Mouse (Mus musculus) cerebellum, adult 8-10 months (tissue): ENCODE data around the gene Urb2.

Experiments used
- DNase-seq: peaks from one replicate; pipeline ENCODE4 v3.0.0; 2022

Gene Urb2

DNA sequence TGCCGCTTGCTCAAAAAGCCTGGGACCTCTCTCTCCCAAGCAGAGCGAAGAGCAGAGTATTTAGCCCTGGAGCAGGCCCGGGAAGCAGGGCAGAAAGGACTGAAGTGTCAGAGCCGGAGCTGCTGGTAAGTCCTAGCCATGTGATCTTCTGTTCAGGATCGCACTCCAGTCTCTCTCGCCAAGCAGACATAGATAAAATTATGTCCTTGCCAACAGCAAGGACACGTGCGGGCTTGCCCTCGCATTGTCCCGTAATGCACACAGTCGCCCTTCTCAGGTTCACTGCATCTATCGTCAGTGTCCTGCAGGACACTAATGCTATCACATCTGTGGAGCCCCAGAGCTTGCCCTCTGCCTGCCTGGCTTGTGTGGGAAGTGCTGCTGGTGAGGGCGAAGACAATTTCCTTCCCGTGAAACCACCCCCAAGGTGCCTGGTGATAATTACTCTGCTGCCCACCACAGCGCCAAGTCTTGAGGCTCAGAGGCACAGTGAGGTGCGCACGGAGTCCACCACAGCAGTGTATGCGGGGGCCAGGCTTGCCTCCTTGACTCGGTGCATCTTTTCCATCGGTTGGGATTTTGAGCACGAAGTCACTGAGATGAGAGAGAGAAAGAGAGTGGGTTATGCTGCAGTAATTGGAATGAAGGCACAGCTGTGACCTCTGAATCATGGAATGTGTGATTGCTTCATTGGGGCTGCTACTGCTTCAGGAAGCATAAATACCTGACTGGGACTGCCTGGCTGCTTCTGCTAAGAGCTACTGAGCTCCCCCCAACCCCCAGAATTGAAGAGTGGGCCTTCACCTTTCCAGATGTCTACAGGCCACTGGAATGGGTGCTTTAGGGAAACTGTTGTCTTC is 59.4 kb downstream of the Urb2 start:
- DNase-seq: no peak

DNA sequence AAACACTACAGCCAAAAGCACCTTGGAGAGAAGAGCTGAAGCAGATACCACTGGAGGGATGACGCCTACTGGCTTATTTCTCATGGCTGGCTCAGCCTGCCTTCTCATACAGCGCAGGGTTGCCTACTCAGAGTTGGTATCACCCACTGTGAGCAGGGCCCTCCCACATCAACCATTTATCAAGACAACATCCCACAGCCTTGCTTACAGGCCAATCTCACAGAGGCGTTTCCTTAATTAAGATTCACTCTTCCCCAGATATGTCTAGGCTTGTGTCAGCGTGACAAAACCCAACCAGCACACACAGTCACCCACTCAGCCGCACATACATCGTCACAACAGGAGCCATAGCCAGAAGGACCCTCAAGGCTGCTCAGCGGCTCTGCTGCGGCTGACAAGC is 61.3 kb downstream of the Urb2 start:
- no peak for DNase-seq

DNA sequence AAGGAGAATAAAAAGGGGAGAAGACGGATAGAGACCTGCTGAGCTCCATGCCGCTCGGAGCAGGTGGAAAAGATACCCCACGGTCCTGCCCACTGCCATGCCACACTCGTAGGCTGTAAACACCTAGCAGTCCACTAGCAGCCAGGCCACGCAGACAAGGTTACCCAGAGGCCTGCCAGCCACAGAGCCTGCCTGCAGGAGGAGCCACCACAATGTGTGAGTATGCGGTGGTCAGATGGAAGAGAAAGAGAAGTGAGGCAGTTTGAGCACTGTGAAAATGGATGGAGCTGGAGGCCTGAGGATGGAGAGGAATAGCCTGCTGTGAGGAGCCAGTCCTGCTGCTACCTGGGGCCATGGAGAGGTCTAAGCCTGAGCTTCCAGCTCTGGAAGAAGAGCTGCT is 62.3 kb downstream of the Urb2 start:
- DNase-seq: no peak

DNA sequence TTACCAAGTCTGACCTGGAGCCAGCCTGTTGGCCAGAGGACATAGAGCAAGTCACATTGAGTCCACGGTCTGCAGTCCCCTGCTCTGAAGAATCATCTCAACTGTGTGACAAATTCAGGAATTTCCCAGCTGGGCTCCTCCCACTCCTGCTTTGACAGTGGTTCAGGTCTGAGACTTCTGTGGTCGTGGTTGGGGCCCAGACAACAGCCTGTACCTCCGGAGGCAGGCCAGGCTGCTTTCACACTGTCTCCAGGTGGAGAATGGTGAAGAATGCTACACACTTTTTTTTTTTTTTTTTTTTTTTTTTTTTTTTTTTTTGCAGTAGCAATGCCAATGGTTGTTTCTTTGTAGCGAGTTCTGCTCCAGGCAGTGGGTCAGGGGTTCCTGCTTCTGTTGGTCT is 64.4 kb downstream of the Urb2 start:
- DNase-seq: no peak

DNA sequence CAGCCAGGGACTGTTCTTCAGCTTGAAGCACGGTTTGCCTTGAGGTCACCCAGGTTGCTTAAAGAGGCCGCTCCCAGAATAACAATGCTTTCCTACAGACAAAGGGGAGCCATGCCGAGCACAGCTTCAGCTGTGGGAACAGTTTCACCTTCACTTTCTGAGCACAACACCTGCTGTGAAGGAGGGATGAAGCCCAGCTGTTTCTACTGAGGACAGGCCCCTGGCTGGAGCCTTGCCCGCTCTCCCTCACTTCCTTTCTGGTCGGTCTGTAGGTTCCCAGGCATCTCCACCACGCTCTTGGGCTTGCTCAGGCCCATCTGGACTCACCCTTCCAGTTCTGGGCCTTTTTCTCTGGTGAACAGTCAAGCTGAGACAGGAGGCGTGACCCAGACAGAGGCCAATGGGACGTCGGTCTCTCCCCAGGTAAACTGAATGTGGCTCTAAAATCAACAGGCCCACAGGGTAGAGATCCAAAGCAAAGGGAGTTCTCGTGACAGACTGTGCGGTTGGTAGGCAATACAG is 66.8 kb downstream of the Urb2 start:
- DNase-seq: no peak

DNA sequence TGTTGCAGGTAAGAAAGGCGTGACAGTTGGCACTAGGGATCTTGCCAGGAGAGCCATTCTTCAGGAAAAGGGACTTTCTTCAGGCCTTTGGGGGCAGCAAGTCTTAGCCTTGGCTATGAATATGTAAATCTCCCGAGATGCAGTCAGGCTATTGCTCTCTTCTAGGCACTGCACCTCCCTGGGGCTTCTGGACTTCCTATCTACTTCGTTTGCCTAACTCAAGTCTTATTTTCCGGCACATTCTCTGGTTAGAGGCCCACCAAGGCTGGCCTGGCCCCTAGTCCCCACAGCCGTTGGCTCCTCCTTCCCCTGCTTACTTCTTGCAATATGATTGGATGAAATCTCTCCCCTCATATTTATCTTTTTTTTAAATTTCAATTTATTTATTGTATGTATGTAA is 67.7 kb downstream of the Urb2 start:
- DNase-seq: no peak

DNA sequence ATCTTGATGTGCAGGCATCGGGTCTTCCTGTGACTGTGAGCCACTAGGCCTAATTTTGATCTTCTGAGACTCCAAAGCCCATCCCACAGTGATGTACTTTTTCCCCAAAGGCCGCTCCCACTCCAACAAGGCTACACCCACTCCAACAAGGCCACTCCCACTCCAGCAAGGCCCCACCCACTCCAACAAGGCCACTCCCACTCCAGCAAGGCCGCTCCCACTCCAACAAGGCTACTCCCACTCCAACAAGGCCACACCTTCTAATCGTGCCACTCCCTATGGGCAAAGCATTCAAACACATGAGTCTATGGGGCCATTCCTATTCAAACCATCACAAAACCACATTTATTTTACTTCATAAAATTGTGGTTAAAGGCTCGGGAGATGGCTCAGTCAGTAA is 69.2 kb downstream of the Urb2 start:
- no peak for DNase-seq
